Mouse (Mus musculus) spleen, adult 2 months (tissue): ENCODE results near the gene Csdc2. TPM values are rescaled to one million over a fixed set of nuclear protein-coding genes. Genes with fewer than 3 reads are reported as not detected.

Source experiments
- DNase-seq, 2 experiments: peaks; one replicate each; pipeline versions ENCODE4 v3.0.0 to v3.0.0-alpha.2; 2012 to 2021; ENCODE audit warnings: low spot score in 2 of 2, low read depth in 1 of 2
- H3K27ac ChIP-seq: fragments of 200-500 bp; 2 replicates; pipeline ENCODE4 v1.5.1; 2012; ENCODE audit warnings: low read length, inconsistent platforms; ENCODE audit not compliant: insufficient read depth
- H3K27me3 ChIP-seq: fragments of 200-500 bp; 2 replicates; pipeline ENCODE4 v1.6.1; 2012; ENCODE audit warnings: mild to moderate bottlenecking, moderate library complexity, low read length, inconsistent platforms; ENCODE audit not compliant: control insufficient read depth, insufficient read depth
- H3K36me3 ChIP-seq: fragments of 200-500 bp; 2 replicates; pipeline ENCODE4 v1.6.1; 2012; ENCODE audit warnings: mild to moderate bottlenecking, low read length, inconsistent platforms; ENCODE audit not compliant: control insufficient read depth, insufficient read depth
- H3K4me1 ChIP-seq: fragments of 200-500 bp; 2 replicates; pipeline ENCODE4 v1.6.1; 2011; ENCODE audit warnings: inconsistent platforms; ENCODE audit not compliant: control insufficient read depth, insufficient read depth, insufficient read length
- H3K4me3 ChIP-seq: fragments of 200-500 bp; 2 replicates; pipeline ENCODE4 v1.5.1; 2011; ENCODE audit warnings: mild to moderate bottlenecking, inconsistent platforms; ENCODE audit not compliant: insufficient read depth, insufficient read length; ENCODE audit errors: extremely low read depth
- CTCF ChIP-seq: fragments of 200-500 bp; IDR thresholded peaks from 2 replicates; pipeline ENCODE4 v1.5.1; 2011; ENCODE audit warnings: mild to moderate bottlenecking, inconsistent platforms; ENCODE audit not compliant: insufficient read depth, insufficient read length, insufficient replicate concordance; ENCODE audit errors: extremely low read depth
- POLR2A ChIP-seq: fragments of 200-500 bp; IDR thresholded peaks from 2 replicates; pipeline ENCODE4 v1.6.1; 2011; ENCODE audit warnings: low read depth, low read length, inconsistent platforms
- WGBS: fragments of 180-500 bp; shearing (Covaris S2); methylation state at CpG from one replicate; pipeline ENCODE4 v1.1.7; 2018; 5-methylcytosine and 5-hydroxymethylcytosine counted together
- polyA plus RNA-seq: library from polyadenylated mRNA; depleted of rRNA; stranded (reverse); fragments of >200 nt; gene quantifications from 2 replicates; pipeline ENCODE4 v1.2.3, GENCODE M21; 2012

Gene Csdc2
- polyA plus RNA-seq, 1 experiment, result 5.4 TPM

DNA sequence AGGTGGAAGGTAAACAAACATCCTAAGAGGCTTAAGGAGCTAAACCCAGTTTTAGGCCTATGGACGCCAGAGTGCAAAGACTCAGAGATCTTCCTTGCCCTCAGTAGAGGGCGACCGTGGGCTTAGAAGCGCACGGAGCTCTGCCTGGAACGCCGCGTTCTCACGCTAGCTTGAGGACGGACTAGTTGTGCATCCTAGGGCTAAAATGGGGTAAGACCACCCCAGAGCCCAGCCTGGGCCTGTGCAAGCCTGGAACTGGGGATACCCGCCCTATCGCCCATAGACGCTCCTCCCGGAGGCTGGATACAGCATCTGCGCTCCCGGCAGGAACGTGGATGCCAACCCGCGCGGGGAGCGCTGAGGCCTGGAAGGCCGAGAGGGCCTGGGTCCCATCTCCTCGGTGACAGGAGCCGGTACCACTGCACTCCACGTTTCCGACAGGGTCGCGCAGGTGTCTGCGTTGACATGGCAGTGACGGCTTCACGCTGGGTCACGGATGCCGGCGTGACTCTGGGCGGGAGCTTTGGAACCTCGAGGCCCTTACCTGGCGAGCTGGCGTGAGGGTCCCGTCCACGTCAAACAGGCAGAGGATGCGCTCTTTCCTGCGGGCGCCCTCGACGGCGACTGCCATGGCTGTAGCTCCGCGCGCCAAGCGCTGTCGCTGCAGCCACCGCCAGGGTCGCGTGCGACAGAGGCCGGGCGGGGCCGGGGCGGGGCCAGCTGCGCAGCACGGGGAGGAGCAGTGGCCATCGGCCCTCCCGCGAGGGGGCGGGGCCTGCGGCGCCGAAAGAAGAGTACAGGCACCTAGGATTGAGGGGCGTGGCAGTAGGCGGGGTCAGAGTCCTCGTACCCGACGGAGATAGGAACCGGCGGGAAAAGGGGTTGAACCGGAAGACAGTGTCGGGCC is 23.9 kb downstream of the Csdc2 start, which contains the start of gene Pmm1:
Gene Pmm1 (minus strand): TSS at position 760 of the 907 bp plus-strand sequence.
- DNase-seq, result peak; percentile 95 to 100
- under 1% methylated on average over 77 of the region's 77 CpGs for WGBS
- Histone ChIP-seq H3K27ac (peak within 1 kb of the TSS; percentile 35; the same call in 1 of the 2 replicates), H3K4me3 (peak within 1 kb of the TSS; percentile 66), H3K4me1 (no peaks in the 10 kb centered on the region), H3K27me3 (no peaks in the 10 kb centered on the region), H3K36me3 (peaks cover 1% of the 10 kb centered on the region; the same call in 1 of the 2 replicates)
- TF ChIP-seq CTCF (peak; percentile 56; the same call in 1 of the 2 replicates), POLR2A (no peak)

DNA sequence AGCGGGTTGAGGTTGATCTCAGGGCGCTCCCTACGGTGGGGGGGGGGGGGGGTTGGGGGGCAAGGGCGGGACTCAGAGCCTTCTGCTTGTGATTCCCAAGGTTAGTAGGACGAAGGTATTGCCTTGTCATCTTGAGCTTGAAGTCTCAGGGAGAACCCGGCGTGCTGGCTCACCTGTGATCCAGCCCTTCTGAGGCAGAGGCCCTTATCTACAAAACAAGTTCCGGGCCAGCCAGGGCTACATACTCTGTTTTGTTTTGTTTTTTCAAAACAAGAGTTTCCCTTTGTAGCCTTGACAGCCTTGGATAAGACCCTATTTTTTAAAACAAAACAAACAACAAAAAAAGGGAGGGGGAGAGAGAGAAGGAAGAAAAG is 24.5 kb downstream of the Csdc2 start:
- Histone ChIP-seq H3K27ac (no peak overlapping the region), H3K4me3 (peak overlapping the region; percentile 56), H3K36me3 (no peaks in the 10 kb centered on the region), H3K4me1 (no peaks in the 10 kb centered on the region), H3K27me3 (no peaks in the 10 kb centered on the region)
- no peak for DNase-seq
- WGBS, result 0% methylated on average over 6 of the region's 8 CpGs
- TF ChIP-seq CTCF (no peak), POLR2A (no peak)

DNA sequence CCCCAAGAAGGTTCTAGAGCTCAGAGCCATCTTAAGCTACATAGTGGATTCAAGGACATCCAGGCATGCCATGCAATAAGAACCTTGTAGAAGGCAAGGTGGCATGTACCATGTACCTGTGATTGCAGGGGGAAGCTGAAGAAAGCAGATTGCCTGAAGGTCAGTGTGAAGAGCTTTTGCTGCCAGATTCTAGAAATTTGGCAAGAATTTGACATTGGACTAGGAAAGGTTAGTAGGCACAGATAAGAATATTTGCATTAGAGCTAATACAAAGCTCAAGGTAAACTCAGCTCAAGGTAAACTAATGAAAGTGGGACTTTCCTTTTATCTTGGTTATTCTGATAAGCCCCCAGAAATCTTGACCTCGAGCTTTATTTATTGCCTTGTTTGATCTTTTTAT is 27.7 kb downstream of the Csdc2 start:
- no peak for DNase-seq
- H3K4me1 ChIP-seq, result no peaks in the 10 kb centered on the region
- WGBS, result 56% methylated on average over 1 of the region's 1 CpGs
- no peaks in the 10 kb centered on the region for H3K27me3 ChIP-seq
- no peaks in the 10 kb centered on the region for H3K36me3 ChIP-seq
- TF ChIP-seq CTCF (no peak), POLR2A (no peak)
- no peak overlapping the region for H3K4me3 ChIP-seq
- no peak overlapping the region for H3K27ac ChIP-seq

GRCm38 (mm10) chr15:81964980-81965545 is 28.5 kb downstream of the Csdc2 start:
- Histone ChIP-seq H3K4me3 (no peak overlapping the region), H3K27me3 (no peaks in the 10 kb centered on the region), H3K36me3 (no peaks in the 10 kb centered on the region), H3K4me1 (no peaks in the 10 kb centered on the region), H3K27ac (no peak overlapping the region)
- DNase-seq, result no peak
- 74% methylated on average over 4 of the region's 4 CpGs for WGBS
- TF ChIP-seq CTCF, result no peak
- TF ChIP-seq POLR2A, result no peak

DNA sequence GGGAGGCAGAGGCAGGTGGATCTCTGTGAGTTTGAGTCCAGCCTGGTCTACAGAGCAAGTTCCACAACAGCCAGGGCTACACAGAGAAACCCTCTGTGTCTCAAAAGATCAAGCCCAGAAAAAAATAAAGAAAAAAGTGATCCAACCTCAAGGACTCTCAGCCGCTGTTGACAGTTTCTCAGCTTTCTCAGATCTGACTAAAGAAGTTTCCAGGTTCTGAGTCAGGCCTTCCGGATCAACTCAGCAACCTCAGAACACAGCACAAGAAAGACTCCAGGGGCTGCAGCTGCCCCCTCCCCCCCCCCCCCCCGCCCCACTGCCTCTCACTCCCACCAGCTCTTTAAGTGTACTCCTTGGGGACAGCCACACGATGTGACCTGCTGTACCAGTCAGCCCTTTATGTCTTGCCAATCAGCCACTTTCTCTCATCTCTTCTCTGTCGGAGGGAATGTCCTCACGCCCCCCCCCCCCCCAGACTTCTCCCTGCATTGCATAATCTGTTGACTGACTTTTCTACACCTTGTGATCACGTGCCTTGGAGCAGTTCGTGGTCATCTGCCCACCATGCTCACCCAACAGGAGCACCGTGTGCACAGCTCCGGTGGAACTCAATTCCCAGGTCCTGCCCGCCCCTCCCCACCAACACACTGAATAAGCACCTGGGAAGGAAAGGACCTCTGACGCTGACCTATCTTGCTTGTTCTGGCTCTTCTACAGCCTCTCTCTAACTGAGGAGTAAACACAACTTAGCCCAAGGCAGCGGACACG is 29.7 kb downstream of the Csdc2 start:
- no peak overlapping the region for H3K27ac ChIP-seq
- DNase-seq, result no peak
- no peak overlapping the region for H3K4me3 ChIP-seq
- WGBS, result 77% methylated on average over 14 of the region's 14 CpGs
- no peaks in the 10 kb centered on the region for H3K4me1 ChIP-seq
- no peaks in the 10 kb centered on the region for H3K36me3 ChIP-seq
- no peaks in the 10 kb centered on the region for H3K27me3 ChIP-seq
- TF ChIP-seq POLR2A, result no peak
- no peak for TF ChIP-seq CTCF

DNA sequence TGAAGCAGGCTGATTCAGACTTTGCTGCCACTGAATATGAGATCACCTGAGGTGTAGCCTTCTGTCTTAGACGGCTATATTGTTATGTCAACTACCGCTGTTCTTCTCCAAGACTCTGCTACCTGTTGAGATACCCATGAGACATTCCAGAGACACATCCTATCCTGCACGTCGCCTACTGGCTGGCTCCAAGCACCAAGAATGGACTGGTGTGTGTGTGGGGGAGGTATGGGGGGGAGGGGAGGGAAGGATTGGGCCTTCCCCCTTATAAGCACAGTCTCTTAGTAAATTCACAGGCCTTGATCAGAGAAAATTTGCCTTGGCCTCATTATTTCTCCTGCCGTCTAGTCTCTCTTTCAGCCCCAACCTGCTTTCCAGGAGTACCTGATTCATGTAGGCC is 31.3 kb downstream of the Csdc2 start:
- Histone ChIP-seq H3K36me3 (no peaks in the 10 kb centered on the region), H3K27ac (no peak overlapping the region), H3K27me3 (no peaks in the 10 kb centered on the region), H3K4me3 (no peak overlapping the region), H3K4me1 (no peaks in the 10 kb centered on the region)
- no peak for TF ChIP-seq POLR2A
- no peak for TF ChIP-seq CTCF
- no peak for DNase-seq
- 90% methylated on average over 5 of the region's 5 CpGs for WGBS
